25 mouse cellular contexts compared by ENCODE assay signal in genomic region chr3:139844443-139844842, GRCm38 (mm10).
DNase-seq lines count a peak whose midpoint lies in the region; ATAC-seq and TF ChIP-seq lines count a peak whose summit lies in the region.
"Had no signal": no experiment of that assay in that cellular context is flagged by ENCODE, and none has a peak within 500 bp of the region (broad histone marks: within the 10 kb centered on the region; RNA-seq: fewer than 3 reads in every experiment).

No protein-coding gene starts in this region.

- DNase-seq in kidney, postnatal 0 days (ENCODE audit: low spot score): peak; percentile 11
- no peak for DNase-seq in kidney, adult 2 months
- DNase-seq in midbrain, embryonic 11.5 days (ENCODE audit: low spot score, missing footprints): peak; percentile 64
- no peak for DNase-seq in midbrain, postnatal 0 days (ENCODE audit: low spot score)
- no peak for DNase-seq in liver, embryonic 14.5 days (ENCODE audit: low read depth in 3 of 3, low spot score in 3 of 3)
- peak; percentile 60 for DNase-seq in midbrain, embryonic 14.5 days
- DNase-seq in heart, adult 9 months (ENCODE audit: low spot score in 2 of 2): no peak
- DNase-seq in spleen, postnatal 4 days (ENCODE audit: low spot score in 2 of 2): no peak
- DNase-seq: adrenal gland, postnatal 25 days; cerebellum, adult 11 months; cerebellum, postnatal 10 days; heart, postnatal 4 days; kidney, adult 9 months; kidney, postnatal 25 days; lung, postnatal 14 days; right cerebral cortex, adult 18-20 months; thymus, adult 18-20 months; thymus, postnatal 36 days had no signal

- TF ChIP-seq CTCF in kidney, postnatal 0 days (IDR thresholded peaks at IDR 0.05; ENCODE audit: low read depth): no peak
- TF ChIP-seq CTCF in kidney, adult 2 months (conservative IDR thresholded peaks at IDR 0.05; ENCODE audit: insufficient read depth, insufficient read length, low read depth, low read length): no peak
- TF ChIP-seq CTCF in midbrain, postnatal 0 days (IDR thresholded peaks at IDR 0.05): no peak
- no peak for TF ChIP-seq CTCF in liver, embryonic 14.5 days (IDR thresholded peaks at IDR 0.05; ENCODE audit: low read depth)

- no peak for TF ChIP-seq POLR2A in kidney, adult 2 months (IDR thresholded peaks at IDR 0.05; ENCODE audit: low read depth, low read length)

- no peaks in the 10 kb centered on the region for H3K36me3 ChIP-seq in kidney, postnatal 0 days (ENCODE audit: insufficient read depth, low read length)
- no peaks in the 10 kb centered on the region for H3K36me3 ChIP-seq in kidney, adult 2 months (ENCODE audit: control insufficient read depth, insufficient read depth, low read length)
- no peaks in the 10 kb centered on the region for H3K36me3 ChIP-seq in midbrain, embryonic 11.5 days (ENCODE audit: control insufficient read depth, insufficient read depth, low read length)
- H3K36me3 ChIP-seq in midbrain, postnatal 0 days (ENCODE audit: insufficient read depth, low read length): no peaks in the 10 kb centered on the region
- H3K36me3 ChIP-seq in liver, embryonic 14.5 days (replicated peaks; ENCODE audit: control insufficient read depth, insufficient read depth, low read depth): no peaks in the 10 kb centered on the region
- H3K36me3 ChIP-seq in midbrain, embryonic 14.5 days (ENCODE audit: control insufficient read depth, insufficient read depth, low read length): no peaks in the 10 kb centered on the region
- H3K36me3 ChIP-seq: heart, embryonic 10.5 days; intestine, embryonic 15.5 days; neural tube, embryonic 13.5 days had no signal

- no peak overlapping the region for H3K27ac ChIP-seq in kidney, postnatal 0 days
- no peak overlapping the region for H3K27ac ChIP-seq in kidney, adult 2 months (ENCODE audit: insufficient read depth, low read depth, low read length)
- no peak overlapping the region for H3K27ac ChIP-seq in midbrain, embryonic 11.5 days (ENCODE audit: low read depth, low read length)
- H3K27ac ChIP-seq in midbrain, postnatal 0 days (ENCODE audit: low read depth, low read length): no peak overlapping the region
- no peak overlapping the region for H3K27ac ChIP-seq in liver, embryonic 14.5 days
- no peak overlapping the region for H3K27ac ChIP-seq in midbrain, embryonic 14.5 days (replicated peaks; ENCODE audit: low read depth, low read length)
- H3K27ac ChIP-seq: heart, embryonic 10.5 days; intestine, embryonic 15.5 days; layer of hippocampus, adult 2 months; neural tube, embryonic 13.5 days had no signal

- no peak for TF ChIP-seq EP300 in liver, embryonic 14.5 days (IDR thresholded peaks at IDR 0.05; ENCODE audit: low read depth)

- H3K4me3 ChIP-seq in kidney, postnatal 0 days (replicated peaks; ENCODE audit: low read depth, low read length): no peak overlapping the region
- no peak overlapping the region for H3K4me3 ChIP-seq in kidney, adult 2 months (ENCODE audit: insufficient read depth, low read depth, low read length)
- no peak overlapping the region for H3K4me3 ChIP-seq in midbrain, embryonic 11.5 days (ENCODE audit: low read depth, low read length)
- H3K4me3 ChIP-seq in midbrain, postnatal 0 days (ENCODE audit: low read depth, low read length): no peak overlapping the region
- H3K4me3 ChIP-seq in liver, embryonic 14.5 days (ENCODE audit: insufficient read depth in 1 of 2, low read depth in 2 of 2, low read length in 2 of 2): no peak overlapping the region
- H3K4me3 ChIP-seq in midbrain, embryonic 14.5 days (replicated peaks; ENCODE audit: low read depth, low read length): no peak overlapping the region
- H3K4me3 ChIP-seq: heart, embryonic 10.5 days; intestine, embryonic 15.5 days; layer of hippocampus, adult 2 months; myocyte; neural tube, embryonic 13.5 days had no signal

- no peak overlapping the region for H3K4me2 ChIP-seq in kidney, postnatal 0 days (ENCODE audit: low read length)
- no peak overlapping the region for H3K4me2 ChIP-seq in midbrain, embryonic 11.5 days
- no peak overlapping the region for H3K4me2 ChIP-seq in midbrain, postnatal 0 days (ENCODE audit: low read depth, low read length, poor library complexity, severe bottlenecking)
- H3K4me2 ChIP-seq in liver, embryonic 14.5 days (ENCODE audit: low read depth): no peak overlapping the region
- no peak overlapping the region for H3K4me2 ChIP-seq in midbrain, embryonic 14.5 days (ENCODE audit: low read length)
- H3K4me2 ChIP-seq: intestine, embryonic 15.5 days; neural tube, embryonic 13.5 days had no signal

- no peak overlapping the region for H3K9ac ChIP-seq in kidney, postnatal 0 days (ENCODE audit: low read depth, low read length)
- no peak overlapping the region for H3K9ac ChIP-seq in midbrain, embryonic 11.5 days (ENCODE audit: low read length)
- H3K9ac ChIP-seq in midbrain, postnatal 0 days (replicated peaks; ENCODE audit: low read length, poor library complexity, severe bottlenecking): no peak overlapping the region
- no peak overlapping the region for H3K9ac ChIP-seq in liver, embryonic 14.5 days (replicated peaks)
- H3K9ac ChIP-seq in midbrain, embryonic 14.5 days (replicated peaks; ENCODE audit: low read length): no peak overlapping the region
- H3K9ac ChIP-seq: intestine, embryonic 15.5 days; neural tube, embryonic 13.5 days had no signal

- ATAC-seq in kidney, postnatal 0 days (replicated peaks; ENCODE audit: low FRiP score, low read depth): no peak
- ATAC-seq in midbrain, embryonic 11.5 days (ENCODE audit: low FRiP score): no peak
- ATAC-seq in midbrain, postnatal 0 days (ENCODE audit: low FRiP score): no peak
- ATAC-seq in liver, embryonic 14.5 days (ENCODE audit: insufficient read depth): peak; percentile 50; the same call in 1 of the 2 replicates
- ATAC-seq in midbrain, embryonic 14.5 days (ENCODE audit: low FRiP score, low TSS enrichment): peak; percentile 50; the same call in 1 of the 2 replicates
- ATAC-seq: forebrain, embryonic 14.5 days; hindbrain, embryonic 16.5 days; intestine, embryonic 15.5 days had no signal

- H3K27me3 ChIP-seq in kidney, postnatal 0 days (ENCODE audit: insufficient read depth, low read length): no peaks in the 10 kb centered on the region
- no peaks in the 10 kb centered on the region for H3K27me3 ChIP-seq in kidney, adult 2 months (replicated peaks; ENCODE audit: control insufficient read depth, insufficient read depth, low read length)
- H3K27me3 ChIP-seq in midbrain, embryonic 11.5 days (ENCODE audit: control insufficient read depth, insufficient read depth, low read length): no peaks in the 10 kb centered on the region
- H3K27me3 ChIP-seq in midbrain, postnatal 0 days (ENCODE audit: insufficient read depth, low read length): no peaks in the 10 kb centered on the region
- no peaks in the 10 kb centered on the region for H3K27me3 ChIP-seq in liver, embryonic 14.5 days (ENCODE audit: control insufficient read depth, insufficient read depth, low read length)
- no peaks in the 10 kb centered on the region for H3K27me3 ChIP-seq in midbrain, embryonic 14.5 days (ENCODE audit: control insufficient read depth, insufficient read depth, low read length)
- H3K27me3 ChIP-seq: intestine, embryonic 15.5 days; neural tube, embryonic 13.5 days had no signal

- WGBS in kidney, postnatal 0 days: 77% methylated on average over 3 of the region's 3 CpGs
- 74% methylated on average over 3 of the region's 3 CpGs for WGBS in kidney, adult 2 months
- 66% methylated on average over 3 of the region's 3 CpGs for WGBS in midbrain, embryonic 11.5 days
- 48% methylated on average over 3 of the region's 3 CpGs for WGBS in midbrain, postnatal 0 days
- 30% methylated on average over 3 of the region's 3 CpGs for WGBS in liver, embryonic 14.5 days (ENCODE audit: insufficient replicate concordance)
- WGBS in midbrain, embryonic 14.5 days: 47% methylated on average over 3 of the region's 3 CpGs

- H3K4me1 ChIP-seq in kidney, postnatal 0 days (replicated peaks; ENCODE audit: insufficient read depth, low read length): no peaks in the 10 kb centered on the region
- no peaks in the 10 kb centered on the region for H3K4me1 ChIP-seq in kidney, adult 2 months (ENCODE audit: control insufficient read depth, insufficient read depth, low read length)
- no peaks in the 10 kb centered on the region; the same call in 1 of the 2 replicates for H3K4me1 ChIP-seq in midbrain, embryonic 11.5 days (ENCODE audit: control insufficient read depth, insufficient read depth, low read length)
- H3K4me1 ChIP-seq in midbrain, postnatal 0 days (ENCODE audit: insufficient read depth, low read length): no peaks in the 10 kb centered on the region
- H3K4me1 ChIP-seq in liver, embryonic 14.5 days (replicated peaks; ENCODE audit: control insufficient read depth in 2 of 2, insufficient read depth in 2 of 2, low read length in 1 of 2): no peaks in the 10 kb centered on the region
- no peaks in the 10 kb centered on the region for H3K4me1 ChIP-seq in midbrain, embryonic 14.5 days (ENCODE audit: control insufficient read depth, insufficient read depth, low read length)
- H3K4me1 ChIP-seq: heart, embryonic 10.5 days; intestine, embryonic 15.5 days; neural tube, embryonic 13.5 days had no signal

- no peaks in the 10 kb centered on the region for H3K9me3 ChIP-seq in kidney, postnatal 0 days (replicated peaks; ENCODE audit: low read length)
- H3K9me3 ChIP-seq in midbrain, embryonic 11.5 days (ENCODE audit: control insufficient read depth, low read length): no peaks in the 10 kb centered on the region
- H3K9me3 ChIP-seq in midbrain, postnatal 0 days (ENCODE audit: low read length): no peaks in the 10 kb centered on the region
- H3K9me3 ChIP-seq in liver, embryonic 14.5 days (ENCODE audit: control insufficient read depth, low read length): no peaks in the 10 kb centered on the region
- no peaks in the 10 kb centered on the region for H3K9me3 ChIP-seq in midbrain, embryonic 14.5 days (ENCODE audit: control insufficient read depth, low read length)
- H3K9me3 ChIP-seq: heart, embryonic 10.5 days; intestine, embryonic 15.5 days; neural tube, embryonic 13.5 days had no signal

Comparison
In these comparisons a context has a peak if more than half of its experiments do, and no peak if none do; other contexts are left out.
1. ATAC-seq: peak in liver, embryonic 14.5 days (single experiment) and midbrain, embryonic 14.5 days (single experiment); none in kidney, postnatal 0 days (single experiment), midbrain, embryonic 11.5 days (single experiment) and midbrain, postnatal 0 days (single experiment).
2. DNase-seq: peak in kidney, postnatal 0 days (single experiment), midbrain, embryonic 11.5 days (single experiment) and midbrain, embryonic 14.5 days (single experiment); none in kidney, adult 2 months (single experiment), midbrain, postnatal 0 days (single experiment), liver, embryonic 14.5 days (0 of 3), heart, adult 9 months (0 of 2) and spleen, postnatal 4 days (0 of 2).